Mouse (Mus musculus): ENCODE data around the gene Ice1.

DNA sequence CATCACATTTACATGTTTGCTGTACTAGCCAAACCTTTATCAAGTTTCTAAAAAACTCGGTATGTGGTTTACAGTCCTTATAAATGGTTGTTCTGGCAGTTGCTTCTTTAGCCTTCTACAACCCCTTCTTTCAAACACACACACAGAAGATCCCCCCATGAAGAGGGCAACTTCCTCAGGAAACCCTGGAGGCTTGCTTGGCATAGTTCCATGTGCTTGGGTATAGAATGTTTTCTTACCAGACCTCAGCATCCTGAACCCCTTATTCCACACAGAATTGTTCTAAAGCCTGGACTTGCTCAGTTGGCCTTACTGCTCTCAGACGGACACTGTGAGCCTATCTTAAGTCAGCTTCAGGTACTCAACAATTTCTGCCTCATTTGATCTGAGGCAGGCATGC lies 24.6 kb downstream of the Ice1 start:
- TF ChIP-seq CTCF (IDR thresholded peaks at IDR 0.05; ENCODE audit: control insufficient read depth, insufficient read depth, insufficient read length) (no peak), MYOG (IDR thresholded peaks at IDR 0.05; ENCODE audit: control insufficient read depth, extremely low read depth, insufficient read length) (no peak)

Measured in C2C12 (cell line).